Mouse (Mus musculus): Measurements from ENCODE around the gene Gm11011. TPM values are rescaled to one million over a fixed set of nuclear protein-coding genes. Genes with fewer than 3 reads are reported as not detected.
"Not testable (repeated sequence)": the region's sequence is repeated elsewhere in the genome, so short reads cannot be mapped to it uniquely, and the experiment has no call there.

Gm11011 gene
- not detected in 2 replicates for polyA plus RNA-seq (2015; fragmentation: Nextera tagmentation; extraction: Ambion mirVana)

GRCm38 (mm10) chr2:169587645-169588044 is at the start of gene Gm11011:
Gm11011 (minus strand) TSS chr2:169587745.
- not testable (repeated sequence) for H3K9me3 ChIP-seq (replicated peaks; ENCODE audit: control insufficient read depth, low read length, poor library complexity, severe bottlenecking); H3K9ac ChIP-seq (ENCODE audit: low read depth, low read length); H3K27ac ChIP-seq (ENCODE audit: low read length); H3K36me3 ChIP-seq (ENCODE audit: control insufficient read depth, insufficient read depth, low read length); H3K27me3 ChIP-seq (ENCODE audit: control insufficient read depth, insufficient read depth, low read depth, low read length); ATAC-seq; H3K4me3 ChIP-seq (ENCODE audit: low read depth, low read length); H3K4me2 ChIP-seq (ENCODE audit: low read length); H3K4me1 ChIP-seq (ENCODE audit: control insufficient read depth, insufficient read depth, low read length)

DNA sequence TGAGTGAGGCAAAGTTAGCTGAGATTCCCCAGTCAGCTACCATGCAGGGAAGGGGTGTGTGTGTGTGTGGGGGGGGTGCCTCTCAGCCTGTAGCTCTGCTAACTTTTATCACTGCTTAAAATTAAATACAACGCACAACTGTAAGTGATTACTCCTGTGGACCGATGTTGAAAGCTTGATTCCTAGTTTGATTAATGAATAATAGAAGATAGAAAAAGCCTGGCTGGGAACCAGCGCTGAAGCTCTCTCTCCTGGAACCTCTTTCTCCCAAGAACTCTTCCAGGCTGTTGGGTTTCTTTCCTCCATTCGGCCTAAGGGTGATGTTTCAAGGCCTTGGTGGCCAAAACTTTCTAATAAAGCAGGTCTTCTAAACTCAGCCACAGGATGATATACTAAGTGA is 48.9 kb upstream of the Gm11011 start:
- H3K9me3 ChIP-seq (replicated peaks; ENCODE audit: control insufficient read depth, low read length, poor library complexity, severe bottlenecking), result no peaks in the 10 kb centered on the region
- no peaks in the 10 kb centered on the region for H3K36me3 ChIP-seq (ENCODE audit: control insufficient read depth, insufficient read depth, low read length)
- ATAC-seq, result no peak
- H3K27me3 ChIP-seq (ENCODE audit: control insufficient read depth, insufficient read depth, low read depth, low read length), result no peaks in the 10 kb centered on the region
- peaks cover 30% of the 10 kb centered on the region for H3K4me1 ChIP-seq (ENCODE audit: control insufficient read depth, insufficient read depth, low read length)
- H3K27ac ChIP-seq (ENCODE audit: low read length), result no peak overlapping the region
- peak overlapping the region; percentile 67 for H3K4me3 ChIP-seq (ENCODE audit: low read depth, low read length)
- peak overlapping the region; percentile 85 for H3K4me2 ChIP-seq (ENCODE audit: low read length)
- H3K9ac ChIP-seq (ENCODE audit: low read depth, low read length), result peak overlapping the region; percentile 5; the same call in 1 of the 2 replicates
- 75% methylated on average over 4 of the region's 4 CpGs for WGBS

DNA sequence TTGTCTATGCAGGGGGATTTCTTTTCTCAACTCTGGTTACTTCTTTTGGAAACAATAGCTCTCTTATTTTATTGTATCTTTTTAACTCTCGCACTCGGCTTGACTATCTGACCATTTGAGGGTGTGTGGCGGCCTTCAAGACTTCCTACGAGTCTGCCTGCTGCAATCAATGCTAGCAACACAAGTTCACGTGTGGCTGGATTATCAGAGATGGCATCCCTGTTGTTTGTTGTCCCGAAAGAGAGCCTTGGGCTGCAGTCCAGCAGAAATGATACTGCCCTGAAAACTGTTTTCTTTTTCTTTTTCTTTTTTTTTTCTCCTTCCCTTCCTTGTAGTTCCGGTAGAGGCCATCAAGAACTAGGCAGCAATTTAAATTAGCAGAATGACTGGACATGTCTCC is 47.9 kb upstream of the Gm11011 start:
- peak overlapping the region; percentile 85 for H3K4me2 ChIP-seq (ENCODE audit: low read length)
- no peaks in the 10 kb centered on the region for H3K9me3 ChIP-seq (replicated peaks; ENCODE audit: control insufficient read depth, low read length, poor library complexity, severe bottlenecking)
- H3K36me3 ChIP-seq (ENCODE audit: control insufficient read depth, insufficient read depth, low read length), result no peaks in the 10 kb centered on the region
- 0 out of 2 replicates have a peak overlapping the region, but pooled peaks have one; percentile 24 for H3K27ac ChIP-seq (ENCODE audit: low read length)
- H3K9ac ChIP-seq (ENCODE audit: low read depth, low read length), result no peak overlapping the region; the same call in 1 of the 2 replicates
- H3K27me3 ChIP-seq (ENCODE audit: control insufficient read depth, insufficient read depth, low read depth, low read length), result no peaks in the 10 kb centered on the region
- ATAC-seq, result no peak
- peaks cover 29% of the 10 kb centered on the region for H3K4me1 ChIP-seq (ENCODE audit: control insufficient read depth, insufficient read depth, low read length)
- H3K4me3 ChIP-seq (ENCODE audit: low read depth, low read length), result peak overlapping the region; percentile 67
- 40% methylated on average over 7 of the region's 7 CpGs for WGBS

DNA sequence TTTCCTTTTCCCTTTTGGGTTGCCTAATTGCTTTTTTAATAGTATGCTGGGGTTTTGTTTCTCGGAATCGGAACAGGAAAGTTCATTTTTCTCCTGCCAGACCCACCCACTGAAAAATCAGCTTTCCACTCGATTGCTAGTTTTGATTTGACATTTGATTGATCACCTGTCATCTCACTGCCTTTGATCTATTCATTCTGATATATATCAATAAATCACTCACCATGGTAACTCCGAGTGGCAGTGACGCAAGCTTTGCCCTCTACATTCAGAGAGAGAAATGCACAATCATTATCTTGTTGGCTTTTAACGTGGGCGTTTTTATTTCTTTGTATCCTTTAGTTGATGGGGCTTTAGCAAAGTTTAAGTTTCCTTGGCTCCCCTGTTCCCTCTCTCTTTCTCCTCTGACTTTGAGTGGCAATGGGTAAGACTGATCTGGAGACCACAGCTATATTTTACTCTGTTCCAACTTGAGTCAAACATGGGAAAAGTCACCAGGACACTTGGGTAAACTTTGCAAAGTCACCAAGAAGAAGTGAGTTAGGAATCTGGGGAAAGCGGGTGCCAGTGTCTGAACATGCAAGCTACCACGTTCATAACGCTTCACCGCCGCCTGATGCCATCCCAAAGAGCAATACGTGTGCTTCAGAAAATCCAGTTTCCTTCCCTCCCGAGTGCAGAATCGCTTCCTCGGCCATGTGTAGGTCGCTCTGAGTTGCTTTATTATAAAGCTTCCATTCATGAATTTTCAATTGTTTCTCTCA is 47.3 kb upstream of the Gm11011 start:
- WGBS, result 51% methylated on average over 17 of the region's 17 CpGs
- Histone ChIP-seq H3K4me1 (ENCODE audit: control insufficient read depth, insufficient read depth, low read length) (peaks cover 29% of the 10 kb centered on the region), H3K9ac (ENCODE audit: low read depth, low read length) (peak overlapping the region; percentile 79), H3K27me3 (ENCODE audit: control insufficient read depth, insufficient read depth, low read depth, low read length) (no peaks in the 10 kb centered on the region), H3K4me2 (ENCODE audit: low read length) (peak overlapping the region; percentile 85), H3K4me3 (ENCODE audit: low read depth, low read length) (peak overlapping the region; percentile 67), H3K27ac (ENCODE audit: low read length) (0 out of 2 replicates have a peak overlapping the region, but pooled peaks have one; percentile 24), H3K9me3 (replicated peaks; ENCODE audit: control insufficient read depth, low read length, poor library complexity, severe bottlenecking) (no peaks in the 10 kb centered on the region), H3K36me3 (ENCODE audit: control insufficient read depth, insufficient read depth, low read length) (no peaks in the 10 kb centered on the region)
- ATAC-seq, result no peak

GRCm38 (mm10) chr2:169633491-169634289 is 46.1 kb upstream of the Gm11011 start:
- peak overlapping the region; percentile 79 for H3K9ac ChIP-seq (ENCODE audit: low read depth, low read length)
- no peaks in the 10 kb centered on the region for H3K36me3 ChIP-seq (ENCODE audit: control insufficient read depth, insufficient read depth, low read length)
- H3K4me1 ChIP-seq (ENCODE audit: control insufficient read depth, insufficient read depth, low read length), result peaks cover 28% of the 10 kb centered on the region
- peak; percentile 57 for ATAC-seq
- no peaks in the 10 kb centered on the region for H3K9me3 ChIP-seq (replicated peaks; ENCODE audit: control insufficient read depth, low read length, poor library complexity, severe bottlenecking)
- H3K4me3 ChIP-seq (ENCODE audit: low read depth, low read length), result peak overlapping the region; percentile 67
- peak overlapping the region; percentile 85 for H3K4me2 ChIP-seq (ENCODE audit: low read length)
- WGBS, result under 1% methylated on average over 38 of the region's 38 CpGs
- H3K27me3 ChIP-seq (ENCODE audit: control insufficient read depth, insufficient read depth, low read depth, low read length), result no peaks in the 10 kb centered on the region
- peak overlapping the region; percentile 73 for H3K27ac ChIP-seq (ENCODE audit: low read length)

GRCm38 (mm10) chr2:169632338-169633151 is 45.0 kb upstream of the Gm11011 start, which contains the start of gene Tshz2:
Tshz2 (plus strand) TSS chr2:169633013.
- no peaks in the 10 kb centered on the region for H3K36me3 ChIP-seq (ENCODE audit: control insufficient read depth, insufficient read depth, low read length)
- H3K4me2 ChIP-seq (ENCODE audit: low read length), result peak within 1 kb of the TSS; percentile 85
- H3K4me3 ChIP-seq (ENCODE audit: low read depth, low read length), result peak within 1 kb of the TSS; percentile 67
- no peaks in the 10 kb centered on the region for H3K9me3 ChIP-seq (replicated peaks; ENCODE audit: control insufficient read depth, low read length, poor library complexity, severe bottlenecking)
- no peaks in the 10 kb centered on the region for H3K27me3 ChIP-seq (ENCODE audit: control insufficient read depth, insufficient read depth, low read depth, low read length)
- peak within 1 kb of the TSS; percentile 79 for H3K9ac ChIP-seq (ENCODE audit: low read depth, low read length)
- ATAC-seq, result peak; percentile 73
- WGBS, result under 1% methylated on average over 16 of the region's 22 CpGs
- peak within 1 kb of the TSS; percentile 73 for H3K27ac ChIP-seq (ENCODE audit: low read length)
- peaks cover 20% of the 10 kb centered on the region for H3K4me1 ChIP-seq (ENCODE audit: control insufficient read depth, insufficient read depth, low read length)

- no peak overlapping the region for H3K27ac ChIP-seq (ENCODE audit: low read length)
- no peak overlapping the region for H3K4me3 ChIP-seq (ENCODE audit: low read depth, low read length)
- 89% methylated on average over 3 of the region's 3 CpGs for WGBS
- no peaks in the 10 kb centered on the region for H3K9me3 ChIP-seq (replicated peaks; ENCODE audit: control insufficient read depth, low read length, poor library complexity, severe bottlenecking)
- H3K4me2 ChIP-seq (ENCODE audit: low read length), result no peak overlapping the region
- no peak overlapping the region for H3K9ac ChIP-seq (ENCODE audit: low read depth, low read length)
- no peak for ATAC-seq
- H3K27me3 ChIP-seq (ENCODE audit: control insufficient read depth, insufficient read depth, low read depth, low read length), result no peaks in the 10 kb centered on the region
- no peaks in the 10 kb centered on the region for H3K36me3 ChIP-seq (ENCODE audit: control insufficient read depth, insufficient read depth, low read length)
- H3K4me1 ChIP-seq (ENCODE audit: control insufficient read depth, insufficient read depth, low read length), result peaks cover 9% of the 10 kb centered on the region
Observed at GRCm38 (mm10) chr2:169630070-169630469, 42.5 kb upstream of the Gm11011 start.

GRCm38 (mm10) chr2:169621201-169621710 is 33.7 kb upstream of the Gm11011 start:
- no peak; the same call in 1 of the 2 replicates for ATAC-seq
- Histone ChIP-seq H3K36me3 (ENCODE audit: control insufficient read depth, insufficient read depth, low read length) (no peaks in the 10 kb centered on the region), H3K27me3 (ENCODE audit: control insufficient read depth, insufficient read depth, low read depth, low read length) (no peaks in the 10 kb centered on the region), H3K4me1 (ENCODE audit: control insufficient read depth, insufficient read depth, low read length) (peaks cover 5% of the 10 kb centered on the region; the same call in 1 of the 2 replicates), H3K9ac (ENCODE audit: low read depth, low read length) (peak overlapping the region; percentile 12; the same call in 1 of the 2 replicates), H3K27ac (ENCODE audit: low read length) (no peak overlapping the region), H3K4me2 (ENCODE audit: low read length) (peak overlapping the region; percentile 24; the same call in 1 of the 2 replicates), H3K4me3 (ENCODE audit: low read depth, low read length) (no peak overlapping the region), H3K9me3 (replicated peaks; ENCODE audit: control insufficient read depth, low read length, poor library complexity, severe bottlenecking) (no peaks in the 10 kb centered on the region)
- WGBS, result 42% methylated on average over 15 of the region's 15 CpGs
